Mouse (Mus musculus) common myeloid progenitor, adult 5-6 weeks (primary cell): ENCODE results near the gene Tctex1d2. TPM values are rescaled to one million over a fixed set of nuclear protein-coding genes. Genes with fewer than 3 reads are reported as not detected.
"Not testable (repeated sequence)": the region's sequence is repeated elsewhere in the genome, so short reads cannot be mapped to it uniquely, and the experiment has no call there.

Source experiments
- ATAC-seq: replicated peaks from 2 replicates; pipeline ENCODE4 v1.8.0; 2016; ENCODE audit warnings: low read depth, mild to moderate bottlenecking, moderate TSS enrichment, inconsistent platforms; ENCODE audit not compliant: poor library complexity, severe bottlenecking
- total RNA-seq: library from RNA; stranded (forward); fragments of 200-1000, 187-1606 nt; gene quantifications from 2 replicates; pipeline ENCODE4 v1.2.3, GENCODE M21; 2017

Gene Tctex1d2
- total RNA-seq, 1 experiment from 2014 or later = 39.3 TPM

DNA sequence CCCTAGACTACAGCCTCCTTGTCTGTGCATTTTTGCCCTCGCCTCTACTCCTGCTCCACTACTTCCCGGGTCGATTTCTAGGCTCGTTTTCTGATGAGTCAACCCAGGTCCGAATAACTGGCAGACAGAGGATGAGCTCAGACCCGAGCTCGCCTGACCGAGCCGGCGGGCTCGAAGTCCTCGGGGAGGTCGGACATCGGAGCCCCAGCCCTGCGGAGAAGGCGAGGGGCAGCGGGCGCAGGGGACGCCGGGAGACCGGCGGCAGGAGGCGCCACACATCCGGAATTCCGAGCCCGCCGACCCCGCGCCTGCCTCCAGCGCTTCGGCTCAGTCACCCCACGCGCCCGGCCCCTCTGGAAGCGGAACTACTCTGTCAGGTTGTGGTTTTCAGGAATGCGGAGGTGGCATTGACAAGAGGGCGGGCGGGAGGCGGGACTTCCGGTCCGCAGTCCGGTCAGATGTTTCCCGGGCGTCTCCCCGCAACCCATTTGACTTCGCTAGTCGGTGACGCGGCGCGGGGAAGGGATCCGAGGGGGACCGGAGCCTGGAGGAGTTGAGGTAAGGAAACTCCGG, 11.1 kb downstream of the Tctex1d2 start, which contains the start of gene Pcyt1a:
TSS of gene Pcyt1a (plus strand) at position 448 of the 573 bp plus-strand sequence.
- ATAC-seq = peak; percentile 81

GRCm38 (mm10) chr16:32431047-32431591, 11.6 kb downstream of the Tctex1d2 start:
- peak; percentile 26 for ATAC-seq

DNA sequence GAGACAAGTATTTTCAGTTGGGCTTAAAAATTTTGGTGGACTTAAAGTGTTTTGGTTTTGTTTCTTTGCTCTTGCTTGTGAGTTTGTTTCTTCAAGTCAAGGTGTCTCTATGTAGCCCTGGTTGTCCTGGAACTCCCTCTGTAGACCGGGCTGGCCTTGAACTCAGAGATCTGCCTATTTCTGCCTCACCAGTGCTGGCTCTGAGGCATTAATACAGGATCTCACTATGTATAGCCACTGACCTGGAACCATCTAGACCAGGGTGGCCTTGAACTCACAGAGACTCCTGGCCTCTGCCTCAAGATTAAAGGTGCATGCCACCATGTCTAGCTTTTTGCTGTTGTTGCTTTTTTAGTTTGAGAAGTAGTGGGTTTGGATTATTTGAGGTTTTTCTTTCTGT, 12.4 kb downstream of the Tctex1d2 start:
- no peak for ATAC-seq

GRCm38 (mm10) chr16:32433138-32433537, 13.6 kb downstream of the Tctex1d2 start:
- no peak for ATAC-seq

DNA sequence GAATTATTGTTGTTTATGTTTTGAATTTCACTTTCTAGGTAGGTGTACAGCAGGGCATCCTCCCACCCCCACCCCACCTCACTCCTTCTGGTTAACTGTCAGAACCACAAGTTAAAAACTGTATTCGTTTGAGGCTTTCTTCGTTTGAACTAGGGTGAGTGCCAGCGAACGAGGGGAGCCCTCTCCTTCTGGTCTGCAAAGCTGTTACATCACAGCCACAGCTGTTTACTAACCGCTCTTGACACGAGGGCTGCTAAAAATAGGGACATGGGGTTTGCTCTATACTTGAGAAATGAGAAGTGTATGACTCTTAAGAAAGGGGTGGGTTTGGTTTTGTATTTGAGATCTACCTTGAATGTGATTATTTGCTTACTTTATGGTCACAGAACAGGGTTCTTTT, 14.6 kb downstream of the Tctex1d2 start:
- peak; percentile 76 for ATAC-seq

DNA sequence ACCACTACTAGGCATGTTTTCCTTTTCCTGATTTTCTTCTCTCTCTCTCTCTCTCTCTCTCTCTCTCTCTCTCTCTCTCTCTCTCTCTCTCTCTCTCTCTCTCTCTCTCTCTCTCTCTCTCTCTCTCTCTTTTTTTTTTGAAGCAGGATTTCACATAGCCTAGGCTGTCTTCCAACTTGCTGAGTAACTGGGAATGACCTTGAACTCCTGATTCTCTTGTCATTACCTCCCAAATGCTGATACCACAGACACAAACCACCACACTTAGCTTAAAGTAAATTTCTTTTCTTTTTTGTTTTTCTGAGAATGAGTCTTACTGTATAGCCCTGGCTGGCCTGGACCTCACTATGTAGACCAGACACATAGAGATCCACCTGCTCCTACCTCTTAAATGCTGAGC, 15.2 kb downstream of the Tctex1d2 start:
- ATAC-seq = no peak

- ATAC-seq = no peak
Measured at GRCm38 (mm10) chr16:32436657-32437056, 17.2 kb downstream of the Tctex1d2 start.

GRCm38 (mm10) chr16:32437266-32437665, 17.8 kb downstream of the Tctex1d2 start:
- ATAC-seq = no peak

DNA sequence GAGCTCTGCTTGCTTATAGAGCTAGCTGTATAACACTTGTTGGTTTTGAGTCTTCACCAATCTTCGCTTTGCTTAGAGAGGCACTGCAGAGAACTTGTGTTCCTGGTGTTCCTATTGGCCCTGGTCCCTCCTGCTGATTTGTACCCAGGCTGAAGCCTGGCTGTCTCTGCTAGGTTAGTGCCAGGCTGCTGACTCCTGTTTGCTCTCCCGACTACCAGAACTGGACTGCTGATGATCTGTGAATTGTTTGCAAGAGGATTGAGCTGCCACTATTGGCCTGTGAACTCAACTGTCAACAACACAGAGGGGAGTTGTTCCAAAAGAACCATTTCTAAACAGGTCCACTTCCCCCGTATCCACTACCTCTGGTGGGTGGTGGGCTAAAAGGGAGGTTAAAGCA, 21.9 kb downstream of the Tctex1d2 start:
- no peak for ATAC-seq

DNA sequence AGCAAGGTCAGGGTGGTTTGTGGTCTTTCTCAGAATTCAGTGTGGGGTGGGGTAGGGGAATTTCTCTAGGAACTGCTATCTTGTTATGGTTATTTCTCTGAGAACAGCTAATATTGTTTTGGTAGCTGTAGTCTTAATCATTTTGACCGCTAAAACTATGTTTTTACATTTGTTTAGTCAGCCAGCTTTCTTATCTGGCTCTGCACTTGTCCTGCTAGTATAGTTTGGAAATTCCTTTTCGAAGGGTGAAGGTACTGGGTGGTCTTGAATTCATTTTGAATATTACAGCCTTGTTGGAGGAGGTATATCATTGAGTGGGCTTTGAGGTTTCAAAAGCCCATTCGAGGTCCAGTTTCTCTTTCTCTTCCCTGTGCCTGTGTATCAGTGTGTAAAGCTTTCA, 25.1 kb downstream of the Tctex1d2 start:
- not testable (repeated sequence) for ATAC-seq

- ATAC-seq = no peak
Measured at GRCm38 (mm10) chr16:32445558-32445957, 26.1 kb downstream of the Tctex1d2 start.

DNA sequence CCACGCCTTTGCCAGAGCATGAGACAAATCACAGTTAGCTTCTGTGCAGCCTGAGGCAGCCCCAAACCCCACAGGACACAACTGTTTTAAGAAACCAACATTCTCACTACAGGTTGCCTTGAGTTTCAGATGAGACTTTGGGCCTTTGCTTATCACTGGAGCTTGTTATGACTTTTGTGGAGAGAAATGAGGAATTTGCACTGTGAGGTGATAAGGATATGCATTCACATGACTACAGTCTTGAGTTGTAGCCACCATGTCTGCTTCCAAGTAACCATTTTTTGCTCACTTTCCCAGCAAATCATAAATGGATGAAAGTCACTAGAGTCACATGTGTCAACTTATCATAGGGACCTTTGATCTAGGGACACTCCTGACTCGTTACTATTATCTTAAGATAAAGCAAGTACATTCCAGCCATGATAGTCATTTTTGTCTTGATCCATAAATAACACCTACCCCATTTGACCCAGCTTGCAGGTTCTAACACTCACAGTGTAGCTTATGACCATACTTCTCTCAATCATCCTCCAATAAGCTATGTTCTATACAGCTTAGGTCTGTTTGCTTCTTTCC, 27.1 kb downstream of the Tctex1d2 start:
- no peak for ATAC-seq

GRCm38 (mm10) chr16:32449665-32450064, 30.2 kb downstream of the Tctex1d2 start:
- ATAC-seq = peak; percentile 69

DNA sequence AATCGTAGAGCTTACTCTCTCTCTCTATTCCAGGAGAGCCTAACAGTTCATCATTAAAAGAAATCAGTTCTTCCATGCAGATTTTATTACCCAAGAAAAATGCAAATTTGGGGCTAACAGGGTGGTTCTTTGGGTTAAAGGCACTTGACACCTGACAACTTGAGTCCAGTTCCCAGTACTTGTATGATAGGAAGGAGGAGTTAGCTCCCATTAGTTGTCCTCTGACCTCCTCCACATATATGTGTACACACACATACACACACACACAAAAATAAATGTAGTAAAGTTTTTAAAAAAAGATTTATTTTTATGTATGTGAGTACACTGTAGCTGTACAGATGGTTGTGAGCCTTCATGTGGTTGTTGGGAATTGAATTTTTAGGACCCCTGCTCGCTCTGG, 30.6 kb downstream of the Tctex1d2 start:
- ATAC-seq = no peak

- no peak for ATAC-seq
Measured at GRCm38 (mm10) chr16:32453102-32453501, 33.6 kb downstream of the Tctex1d2 start.

GRCm38 (mm10) chr16:32454646-32455045, 35.1 kb downstream of the Tctex1d2 start:
- no peak for ATAC-seq

- ATAC-seq = no peak
Measured at GRCm38 (mm10) chr16:32456086-32456485, 36.6 kb downstream of the Tctex1d2 start.

DNA sequence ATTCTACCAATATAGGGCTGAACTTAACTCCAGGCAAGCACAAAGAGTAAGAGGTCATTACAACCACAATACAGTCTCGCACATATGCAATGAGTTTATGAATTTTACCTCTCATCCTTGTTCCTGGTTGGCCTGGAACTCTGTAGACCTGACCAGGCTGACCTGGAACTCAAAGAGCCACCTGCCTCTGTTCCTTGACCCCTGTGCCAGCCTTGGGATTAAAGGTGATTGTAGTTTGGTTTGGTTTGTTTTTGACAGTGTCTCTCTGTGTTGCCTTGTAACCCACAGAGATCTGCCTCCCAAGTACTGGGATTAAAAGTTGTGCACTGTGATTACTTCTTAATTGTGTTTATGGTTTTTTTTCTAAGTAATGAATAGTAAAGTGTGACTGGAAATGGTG, 37.3 kb downstream of the Tctex1d2 start:
- no peak for ATAC-seq

- ATAC-seq = peak; percentile 91
Measured at GRCm38 (mm10) chr16:32457589-32458386, 38.3 kb downstream of the Tctex1d2 start.

DNA sequence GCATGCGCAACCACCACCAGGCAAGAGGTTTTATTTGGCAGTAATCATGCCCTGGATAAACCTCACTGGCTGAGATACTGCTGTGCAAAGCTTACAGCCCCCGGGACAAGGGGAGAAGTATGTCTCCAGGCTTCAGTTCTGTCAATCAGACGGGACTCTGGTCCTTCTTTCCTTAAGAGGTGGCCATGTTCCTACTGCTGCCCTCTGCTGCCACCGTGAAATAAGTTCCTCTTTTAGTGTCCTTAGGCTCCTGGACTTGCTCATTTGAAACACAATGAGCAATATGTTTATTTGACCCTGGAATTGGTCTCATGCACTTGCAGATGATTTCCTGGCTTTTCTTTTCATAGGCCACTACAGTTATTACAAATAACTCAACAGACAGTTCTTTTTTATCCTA, 41.0 kb downstream of the Tctex1d2 start:
- ATAC-seq = 0 out of 2 replicates have a peak, but pooled peaks have one; percentile 42

DNA sequence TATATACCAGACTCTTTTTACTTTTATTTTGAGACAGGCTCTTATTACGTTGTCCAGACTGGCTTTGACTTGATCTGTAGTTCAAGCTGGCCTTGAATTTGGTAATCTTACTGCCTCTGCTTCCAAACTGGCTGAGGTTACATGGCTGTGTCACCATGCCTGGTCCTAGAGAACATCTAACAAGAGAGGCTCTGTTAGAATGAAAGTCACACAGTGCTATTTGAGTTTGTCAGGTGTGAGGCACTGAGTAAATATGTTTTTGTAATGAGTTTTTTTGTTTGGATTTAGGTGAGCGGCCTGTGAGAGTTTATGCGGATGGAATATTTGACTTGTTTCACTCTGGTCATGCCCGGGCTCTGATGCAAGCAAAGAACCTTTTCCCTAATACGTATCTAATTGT, 42.2 kb downstream of the Tctex1d2 start:
- ATAC-seq = no peak
